Mouse (Mus musculus) embryonic fibroblast, embryonic 13.5 days (primary cell): ENCODE measurements around the gene Myo1d.

ENCODE experiments used
- CTCF ChIP-seq: IDR thresholded peaks from 2 replicates; pipeline ENCODE4 v1.5.1; 2011; ENCODE audit warnings: mild to moderate bottlenecking, control low read depth, low read length, moderate library complexity, borderline replicate concordance; ENCODE audit not compliant: insufficient read depth
- POLR2A ChIP-seq: IDR thresholded peaks from 2 replicates; pipeline ENCODE4 v1.6.1; 2011; ENCODE audit warnings: low read depth, mild to moderate bottlenecking, control low read depth, low read length, moderate library complexity

DNA sequence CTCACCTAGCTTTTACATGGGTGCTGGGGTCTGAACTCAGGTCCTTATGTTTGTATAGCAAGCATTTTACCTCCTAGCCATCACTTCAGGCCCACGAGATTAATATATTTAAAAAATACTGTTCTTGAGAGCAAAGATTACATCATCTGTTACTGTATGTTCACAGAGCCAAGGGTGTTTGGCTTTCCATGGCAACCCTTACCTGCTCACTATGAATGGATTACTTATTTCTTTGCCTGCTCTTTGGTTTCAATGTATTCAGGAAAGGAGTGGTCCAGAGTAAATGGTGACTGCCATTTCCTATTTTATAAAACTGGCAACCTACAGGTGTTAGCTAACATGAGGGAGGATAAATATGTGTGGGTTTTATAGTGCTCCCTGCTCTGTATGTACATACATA is 66.1 kb downstream of the Myo1d start:
- TF ChIP-seq POLR2A (no peak), CTCF (no peak)
